Mouse (Mus musculus) Patski (cell line): Measurements from ENCODE around the gene Eci2. TPM values are rescaled to one million over a fixed set of nuclear protein-coding genes. Genes with fewer than 3 reads are reported as not detected.
"Not testable (repeated sequence)": the region's sequence is repeated elsewhere in the genome, so short reads cannot be mapped to it uniquely, and the experiment has no call there.

Experiments
- ATAC-seq: fragments of 100-300 bp; one replicate; pipeline ENCODE4 v1.8.0; 2021
- CTCF ChIA-PET: fragments of 350-600 bp; sonication (Branson Sonifier 250); formaldehyde crosslinking; loops from one replicate; lab custom pipeline; 2022; ENCODE audit warnings: inconsistent platforms; lab: Charles Lee
- POLR2A ChIA-PET: fragments of 350-600 bp; sonication (Branson Sonifier 250); formaldehyde crosslinking; loops from one replicate; lab custom pipeline; 2022; ENCODE audit warnings: antibody characterized with exemption, inconsistent platforms; lab: Charles Lee
- DNase-seq: peaks from one replicate; pipeline ENCODE4 v3.0.0-alpha.2; 2011; ENCODE audit warnings: low read depth, low spot score
- H3K27me3 ChIP-seq: fragments of 371-371 bp; one replicate; pipeline ENCODE4 v1.5.1; 2021
- CTCF ChIP-seq: fragments of 100-300 bp; IDR thresholded peaks from one replicate; pipeline ENCODE4 v1.5.1; 2021
- in situ Hi-C: fragments of 300-500 bp; cut with MboI; formaldehyde crosslinking; loops from 3 replicates; pipeline ENCODE4 v1.11.1; 2018; ENCODE audit warnings: low pct_unique_long_range_greater_than_20kb, mixed read lengths
- polyA plus RNA-seq: library from polyadenylated mRNA; unstranded; gene quantifications from one replicate; pipeline ENCODE4 v1.2.3, GENCODE M21; 2021

Eci2 gene
- polyA plus RNA-seq, 1 experiment from 2014 or later = 453 TPM

DNA sequence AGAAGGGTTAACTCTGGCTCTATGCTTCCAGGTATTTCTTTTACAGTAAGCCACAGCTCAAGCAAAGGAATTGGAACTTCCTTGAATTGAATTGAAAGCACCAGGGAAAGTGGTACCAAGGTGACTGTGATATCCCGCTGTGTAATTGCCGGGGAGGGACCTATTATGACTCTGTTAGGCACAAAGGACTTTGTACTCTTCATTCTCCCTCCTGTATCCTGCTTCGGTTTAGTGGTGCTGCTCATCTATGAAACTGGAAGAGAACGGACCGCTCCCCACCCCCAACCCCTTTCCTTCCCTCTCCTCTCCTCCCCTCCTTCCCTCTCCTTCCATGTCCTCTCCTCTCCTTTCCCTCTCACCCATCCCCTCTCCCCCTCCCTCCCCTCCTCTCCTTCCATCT lies 62.0 kb downstream of the Eci2 start:
- in situ Hi-C loops = no loop called here
- no peak for TF ChIP-seq CTCF
- ATAC-seq (no peak), DNase-seq (no peak)
- CTCF ChIA-PET = no interaction called here
- POLR2A ChIA-PET = no interaction called here
- peaks cover 19% of the 10 kb centered on the region for H3K27me3 ChIP-seq

- H3K27me3 ChIP-seq = peaks cover 15% of the 10 kb centered on the region
- no peak for DNase-seq
- no peak for ATAC-seq
- in situ Hi-C loops = no loop called here
- ChIA-PET POLR2A (no interaction called here), CTCF (no interaction called here)
- TF ChIP-seq CTCF = no peak
These were observed 62.5 kb downstream of the Eci2 start for GRCm38 (mm10) chr13:34964419-34964818.

DNA sequence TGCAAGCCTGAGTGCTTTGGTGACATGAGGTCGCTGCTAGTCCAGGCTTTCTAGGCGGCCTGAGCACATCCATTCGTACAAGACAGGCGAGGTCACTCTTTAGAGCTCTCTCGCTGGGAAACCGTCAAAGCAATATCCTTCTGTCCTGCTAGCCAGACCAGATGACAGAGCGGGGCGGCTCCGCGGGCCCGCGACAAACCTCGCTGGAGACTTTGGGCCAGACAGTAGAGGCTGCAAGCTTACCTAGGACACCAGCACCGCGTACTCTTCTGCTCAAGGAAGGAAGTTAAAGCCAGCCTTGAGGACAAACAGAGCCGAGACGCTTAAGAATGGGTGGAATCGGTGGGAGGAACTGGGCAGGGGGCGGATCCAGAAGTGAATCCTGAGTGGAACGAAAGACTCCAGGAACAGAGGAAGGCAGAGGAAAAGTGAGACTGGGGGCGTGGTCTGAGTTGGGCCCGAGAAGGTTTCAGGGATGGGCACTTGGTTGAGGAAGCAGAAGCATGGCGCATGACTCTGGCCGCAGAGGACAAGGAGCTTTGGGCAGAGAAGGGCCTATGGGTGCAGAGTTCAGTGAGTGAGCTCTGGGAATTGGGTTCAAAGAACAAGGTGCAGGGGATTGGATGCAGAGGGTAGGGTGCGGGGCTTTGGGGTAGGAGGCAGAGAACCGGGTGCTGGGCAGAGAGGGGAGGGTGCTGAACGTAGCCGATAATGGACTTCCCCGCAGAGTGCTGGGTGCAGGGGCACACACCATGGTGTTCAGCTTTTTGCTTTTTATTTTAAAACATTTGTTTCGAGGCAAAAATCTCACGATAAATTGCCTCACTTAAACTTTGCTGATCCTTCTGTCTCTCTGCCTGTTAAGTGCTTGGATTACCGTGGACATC lies 63.1 kb downstream of the Eci2 start, which contains the start of gene Eci3:
Gene Eci3, minus strand, starts transcription at position 300 of the 887 bp plus-strand sequence.
- POLR2A ChIA-PET = interaction anchor here (0.5 kb wide), 1 partner anchor 1114 kb away, joined by 3 read pairs; no protein-coding TSS in a partner anchor
- CTCF ChIA-PET = no interaction called here
- no peak for TF ChIP-seq CTCF
- peaks cover 15% of the 10 kb centered on the region for H3K27me3 ChIP-seq
- no peak for DNase-seq
- in situ Hi-C loops = no loop called here
- ATAC-seq = no peak

DNA sequence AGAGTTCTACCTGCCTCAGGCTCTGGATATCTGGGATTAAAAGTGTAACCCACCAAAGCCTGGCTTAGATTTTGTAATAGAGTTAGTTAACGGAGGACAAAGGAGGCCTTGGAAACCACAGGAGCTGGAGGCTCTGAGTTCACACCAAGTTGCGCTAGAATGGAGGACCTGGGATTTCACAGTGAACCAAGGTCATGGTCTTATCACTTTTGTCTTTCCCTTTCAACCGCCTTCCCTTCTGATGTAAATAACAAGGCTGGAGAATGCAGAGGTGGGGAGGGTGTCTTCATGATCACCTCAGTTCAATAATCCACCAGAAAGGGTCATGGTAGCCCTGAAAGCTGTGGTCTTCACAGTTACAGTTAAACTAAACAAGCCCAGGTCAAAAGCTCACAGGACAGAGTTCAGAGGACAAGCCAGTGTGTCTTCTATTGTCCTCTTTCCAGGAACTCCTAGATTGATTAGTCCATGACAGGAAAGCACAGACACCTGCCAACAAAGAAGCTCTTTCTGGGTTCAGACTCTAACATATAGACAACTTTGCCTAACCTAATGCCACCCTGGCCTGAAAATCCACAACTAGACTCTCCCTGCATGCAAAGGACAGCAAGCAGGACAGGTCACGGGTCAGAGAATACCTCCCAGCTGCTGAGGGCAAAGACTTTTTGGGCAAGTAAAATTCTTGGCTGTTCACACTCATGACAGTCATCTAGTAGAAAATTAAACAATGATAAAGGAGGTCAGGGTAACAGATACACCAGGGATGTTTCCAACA lies 65.7 kb downstream of the Eci2 start:
- ATAC-seq (no peak), DNase-seq (no peak)
- CTCF ChIA-PET = interaction anchor here (0.8 to 1.2 kb wide), 2 partner anchors 12 to 21 kb away, joined by 3 read pairs; no protein-coding TSS in a partner anchor
- POLR2A ChIA-PET = no interaction called here
- in situ Hi-C loops = no loop called here
- TF ChIP-seq CTCF = no peak
- peaks cover 2% of the 10 kb centered on the region for H3K27me3 ChIP-seq

- DNase-seq, in situ Hi-C loops, H3K27me3 ChIP-seq, POLR2A ChIA-PET, ATAC-seq, CTCF ChIA-PET: not testable (repeated sequence)
These were observed 68.7 kb downstream of the Eci2 start for GRCm38 (mm10) chr13:34958158-34958557.

- ChIA-PET POLR2A (no interaction called here), CTCF (no interaction called here)
- DNase-seq (no peak), ATAC-seq (no peak)
- no peak for TF ChIP-seq CTCF
- in situ Hi-C loops = no loop called here
- peaks cover 9% of the 10 kb centered on the region for H3K27me3 ChIP-seq
These were observed 70.0 kb downstream of the Eci2 start for GRCm38 (mm10) chr13:34956901-34957300.

DNA sequence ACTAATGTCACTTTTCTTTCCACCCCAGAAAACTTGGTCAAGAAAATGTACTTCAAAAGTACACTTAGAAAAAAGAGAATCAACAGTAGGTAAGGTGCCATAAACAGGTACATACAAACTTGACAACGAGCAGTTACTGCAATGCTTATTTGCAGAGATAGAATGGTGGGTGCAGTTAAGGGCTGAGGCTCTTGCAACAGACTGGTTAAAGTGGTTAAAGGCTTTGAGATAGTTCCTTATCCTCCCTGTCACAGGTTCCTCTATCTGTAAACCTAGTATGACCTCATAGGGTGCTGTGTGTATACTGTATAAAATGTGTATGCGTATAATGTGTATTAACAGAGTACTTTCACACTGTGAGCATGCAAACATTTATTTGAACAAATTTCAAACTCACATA lies 75.5 kb downstream of the Eci2 start:
- in situ Hi-C loops = loop anchor here (5.0 kb wide), 1 partner anchor 36 kb away; no protein-coding TSS in a partner anchor
- ATAC-seq, CTCF ChIA-PET, POLR2A ChIA-PET, DNase-seq, H3K27me3 ChIP-seq: not testable (repeated sequence)

- TF ChIP-seq CTCF = no peak
- CTCF ChIA-PET = no interaction called here
- in situ Hi-C loops = no loop called here
- no peak for ATAC-seq
- no peak for DNase-seq
- H3K27me3 ChIP-seq = peaks cover 5% of the 10 kb centered on the region
- POLR2A ChIA-PET = no interaction called here
These were observed 84.5 kb downstream of the Eci2 start for GRCm38 (mm10) chr13:34942370-34942769.

DNA sequence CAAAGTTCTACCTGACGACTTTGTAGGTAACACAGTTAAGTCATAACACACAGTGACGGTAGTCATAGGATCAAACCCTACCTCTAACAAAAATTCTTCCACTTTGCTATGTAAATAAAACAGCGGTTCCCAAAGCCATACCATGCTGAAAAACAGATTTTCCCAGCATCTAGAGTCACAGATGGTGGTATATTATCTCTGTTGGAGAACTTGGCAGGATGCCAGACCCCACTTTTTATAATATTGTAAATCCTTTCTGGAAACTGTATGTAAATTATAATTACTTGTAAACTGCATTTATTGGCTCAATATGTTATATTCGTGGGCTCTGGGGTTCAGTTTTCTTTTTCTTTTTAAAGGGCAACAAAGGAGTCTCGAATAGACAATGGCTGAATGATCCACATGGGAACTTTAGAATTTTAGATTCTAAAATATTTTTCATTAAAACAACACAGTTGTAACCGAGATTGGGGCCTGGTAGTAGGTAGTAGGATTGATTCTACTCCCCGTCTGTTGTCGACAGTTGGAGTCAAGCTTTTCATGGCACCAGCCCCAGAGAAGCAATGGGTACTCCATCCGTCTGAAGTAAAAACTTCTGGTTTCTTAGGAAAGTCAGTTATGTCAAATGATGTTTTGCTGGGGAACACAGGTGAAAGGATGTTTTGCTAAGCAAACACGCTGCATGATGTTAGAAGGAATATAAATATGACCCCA lies 91.8 kb downstream of the Eci2 start:
- CTCF ChIA-PET = no interaction called here
- in situ Hi-C loops = no loop called here
- H3K27me3 ChIP-seq = peaks cover 32% of the 10 kb centered on the region
- POLR2A ChIA-PET = no interaction called here
- TF ChIP-seq CTCF = no peak
- ATAC-seq = no peak
- no peak for DNase-seq

Other genes with a start within 250 kb of the Eci2 start
- 82.7 TPM for gene Prpf4b, start 151.8 kb downstream of the Eci2 start, polyA plus RNA-seq
- gene Fam217a, start 102.8 kb downstream of the Eci2 start, polyA plus RNA-seq = not detected
- not detected for gene 4933417A18Rik, start 102.7 kb downstream of the Eci2 start, polyA plus RNA-seq
- 3.6 TPM for gene Eci3, start 63.3 kb downstream of the Eci2 start, polyA plus RNA-seq